22 mouse cellular contexts compared by ENCODE assay signal in the genomic region with DNA sequence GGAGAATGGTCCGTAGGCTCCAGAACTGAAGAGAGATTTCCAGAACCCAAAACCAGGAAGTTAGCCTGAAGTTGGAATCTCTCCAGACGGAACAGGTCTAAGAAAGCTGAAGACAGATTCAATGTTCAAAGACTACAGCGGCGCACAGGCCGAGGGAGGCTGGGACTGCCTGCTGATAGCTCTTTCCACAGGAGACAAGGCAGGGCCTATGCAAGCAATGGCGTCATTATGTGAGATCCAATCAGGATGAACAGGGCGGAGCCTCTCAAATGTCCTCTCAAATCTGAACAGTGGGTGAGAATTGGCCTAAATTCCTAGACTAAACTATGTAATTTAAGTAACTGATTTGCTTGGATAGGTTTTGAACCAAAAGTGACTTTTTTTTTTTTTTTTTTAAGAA.
DNase-seq lines count a peak whose midpoint lies in the region; ATAC-seq and TF ChIP-seq lines count a peak whose summit lies in the region.
"Had no signal": no experiment of that assay in that cellular context is flagged by ENCODE, and none has a peak within 500 bp of the region (broad histone marks: within the 10 kb centered on the region; RNA-seq: fewer than 3 reads in every experiment).

No protein-coding gene starts in this region.

- H3K4me2 ChIP-seq in liver, embryonic 12.5 days: no peak overlapping the region
- H3K4me2 ChIP-seq: embryonic facial prominence, embryonic 13.5 days; forebrain, embryonic 12.5 days; forebrain, embryonic 15.5 days; heart, embryonic 13.5 days; hindbrain, embryonic 12.5 days; hindbrain, embryonic 15.5 days had no signal

- WGBS in liver, embryonic 12.5 days (ENCODE audit: insufficient replicate concordance): 82% methylated on average over 7 of the region's 7 CpGs

- H3K4me1 ChIP-seq in ES-E14 (ENCODE audit: control insufficient read depth in 2 of 2, insufficient read depth in 2 of 2, low read length in 2 of 2, poor library complexity in 1 of 2): peaks cover 2 to 4% of the 10 kb centered on the region in 2 experiments; a peak in 2 of 4 replicates
- peaks cover 3% of the 10 kb centered on the region; the same call in 1 of the 2 replicates for H3K4me1 ChIP-seq in liver, embryonic 12.5 days

- H3K27me3 ChIP-seq in liver, embryonic 12.5 days (replicated peaks): no peaks in the 10 kb centered on the region
- H3K27me3 ChIP-seq: forebrain, embryonic 12.5 days; forebrain, embryonic 15.5 days; hindbrain, embryonic 12.5 days; hindbrain, embryonic 15.5 days had no signal

- no peak overlapping the region for H3K27ac ChIP-seq in ES-E14 (ENCODE audit: insufficient read depth, low read depth, low read length, poor library complexity, severe bottlenecking)
- H3K27ac ChIP-seq in liver, embryonic 12.5 days: no peak overlapping the region
- H3K27ac ChIP-seq: embryonic facial prominence, embryonic 10.5 days; embryonic facial prominence, embryonic 13.5 days; forebrain, embryonic 12.5 days; forebrain, embryonic 15.5 days; heart, embryonic 13.5 days; hindbrain, embryonic 12.5 days; hindbrain, embryonic 15.5 days had no signal

- H3K4me3 ChIP-seq in ES-E14 (ENCODE audit: insufficient read depth in 1 of 2, low read depth in 1 of 2, low read length in 2 of 2, poor library complexity in 1 of 2, severe bottlenecking in 1 of 2): peak overlapping the region in 1 of 2 experiments; percentile 45; a peak in 1 of 4 replicates
- no peak overlapping the region for H3K4me3 ChIP-seq in liver, embryonic 12.5 days
- H3K4me3 ChIP-seq: embryonic facial prominence, embryonic 10.5 days; embryonic facial prominence, embryonic 13.5 days; erythroblast, embryonic 14.5 days; forebrain, embryonic 12.5 days; forebrain, embryonic 15.5 days; heart, embryonic 13.5 days; hindbrain, embryonic 12.5 days; hindbrain, embryonic 15.5 days had no signal

- in situ Hi-C loops in ES-E14 (cut with MboI; ENCODE audit: low sequenced_read_pairs in 2 of 2, unreplicated experiment in 2 of 2): no loop called here

- no peaks in the 10 kb centered on the region for H3K36me3 ChIP-seq in ES-E14 (ENCODE audit: control insufficient read depth, insufficient read depth, low read length, poor library complexity, severe bottlenecking)
- H3K36me3 ChIP-seq in liver, embryonic 12.5 days: no peaks in the 10 kb centered on the region
- H3K36me3 ChIP-seq: embryonic facial prominence, embryonic 10.5 days; embryonic facial prominence, embryonic 13.5 days; forebrain, embryonic 12.5 days; forebrain, embryonic 15.5 days; heart, embryonic 13.5 days; hindbrain, embryonic 12.5 days; hindbrain, embryonic 15.5 days had no signal

- no peak for ATAC-seq in liver, embryonic 12.5 days
- ATAC-seq: forebrain, embryonic 15.5 days had no signal

- DNase-seq in ES-CJ7 (ENCODE audit: low read depth, low spot score): peak; percentile 70
- DNase-seq in ES-E14 (ENCODE audit: low read depth, low spot score): peak; percentile 27
- peak; percentile 79 for DNase-seq in ZHBTc4 (ENCODE audit: low read depth, low spot score)
- DNase-seq in left cerebral cortex, adult 11 months (ENCODE audit: low spot score): no peak
- no peak for DNase-seq in embryo, embryonic 9.5 days (ENCODE audit: extremely low spot score)
- DNase-seq: adrenal gland, adult 2 months; adrenal gland, postnatal 14 days; cerebellum, adult 11 months; cerebellum, adult 2 months; cerebellum, adult 9-11 months; cerebellum, postnatal 25 days; gastrocnemius, postnatal 25 days; heart, adult 18-20 months had no signal

- no peak overlapping the region for H3K9ac ChIP-seq in ES-E14 (ENCODE audit: insufficient read depth, low read depth, low read length, poor library complexity, severe bottlenecking)
- H3K9ac ChIP-seq in liver, embryonic 12.5 days: no peak overlapping the region
- H3K9ac ChIP-seq: embryonic facial prominence, embryonic 13.5 days; forebrain, embryonic 12.5 days; forebrain, embryonic 15.5 days; heart, embryonic 13.5 days; hindbrain, embryonic 12.5 days; hindbrain, embryonic 15.5 days had no signal

- no peaks in the 10 kb centered on the region for H3K9me3 ChIP-seq in ES-E14 (ENCODE audit: control insufficient read depth, insufficient read depth, low read depth, low read length)
- no peaks in the 10 kb centered on the region for H3K9me3 ChIP-seq in liver, embryonic 12.5 days (replicated peaks)
- H3K9me3 ChIP-seq: embryonic facial prominence, embryonic 10.5 days; embryonic facial prominence, embryonic 13.5 days; forebrain, embryonic 12.5 days; forebrain, embryonic 15.5 days; heart, embryonic 13.5 days; hindbrain, embryonic 12.5 days; hindbrain, embryonic 15.5 days had no signal

TF ChIP-seq in ES-E14, 5 proteins besides CTCF, POLR2A, EP300 and RAD21:
- no peak for TF ChIP-seq ZC3H11A (IDR thresholded peaks at IDR 0.05; ENCODE audit: borderline replicate concordance, low read depth, low read length)
- no peak for TF ChIP-seq HCFC1 (IDR thresholded peaks at IDR 0.05; ENCODE audit: borderline replicate concordance, insufficient read depth, low read length)
- no peak for TF ChIP-seq CHD2 (IDR thresholded peaks at IDR 0.05; ENCODE audit: low read depth, low read length)
- no peak for TF ChIP-seq MAFK (IDR thresholded peaks at IDR 0.05; ENCODE audit: insufficient read depth, low read depth, low read length)
- TF ChIP-seq ZNF384 (IDR thresholded peaks at IDR 0.05; ENCODE audit: low read depth, low read length): peak; percentile 59; the same call in 1 of the 2 replicates

Comparison
In these comparisons a context has a peak if more than half of its experiments do, and no peak if none do; other contexts are left out.
1. DNase-seq: peak in ES-CJ7 (single experiment), ES-E14 (single experiment) and ZHBTc4 (single experiment); none in left cerebral cortex, adult 11 months (single experiment) and embryo, embryonic 9.5 days (single experiment).